Mouse (Mus musculus) gastrocnemius, postnatal 14 days (tissue): ENCODE measurements around the gene Slc16a14. TPM values are rescaled to one million over a fixed set of nuclear protein-coding genes. Genes with fewer than 3 reads are reported as not detected.

Experiments
- DNase-seq: peaks from one replicate; pipeline ENCODE4 v3.0.0; 2021; ENCODE audit warnings: mixed read lengths
- intact Hi-C: fragments of 180-260 bp; cut with DNase I; formaldehyde crosslinking; loops from one replicate; pipeline ENCODE4 v1.15.1; 2025; ENCODE audit warnings: low total_unique reads
- total RNA-seq, 2 experiments: library from RNA; stranded (reverse); gene quantifications; 2 replicates each; pipeline ENCODE4 v1.2.3; 2021

Gene Slc16a14
- total RNA-seq, 2 experiments from 2014 or later: 0.27 to 0.38 TPM

- intact Hi-C loops: no loop called here
- DNase-seq: no peak
Observed at GRCm38 (mm10) chr1:84872105-84872504, 62.8 kb downstream of the Slc16a14 start.

DNA sequence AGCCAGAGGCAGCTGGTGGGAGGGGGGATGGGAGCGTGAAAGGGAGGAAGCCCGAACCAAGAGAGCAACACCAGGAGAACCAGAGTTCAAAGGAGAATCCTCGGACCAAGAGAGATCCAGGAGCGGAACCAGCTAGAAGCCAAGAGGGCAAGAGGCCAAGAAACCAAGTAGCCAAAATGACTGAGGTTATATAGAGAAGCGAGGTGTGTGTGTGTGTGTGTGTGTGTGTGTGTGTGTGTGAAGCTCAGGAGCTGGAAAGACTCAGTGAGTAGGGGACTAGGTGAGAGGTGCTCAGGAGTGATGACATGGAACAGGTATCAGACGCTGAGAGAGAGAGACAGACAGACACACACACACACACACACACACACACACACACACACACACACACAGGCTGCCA, 63.8 kb downstream of the Slc16a14 start:
- intact Hi-C loops: no loop called here
- DNase-seq: no peak

DNA sequence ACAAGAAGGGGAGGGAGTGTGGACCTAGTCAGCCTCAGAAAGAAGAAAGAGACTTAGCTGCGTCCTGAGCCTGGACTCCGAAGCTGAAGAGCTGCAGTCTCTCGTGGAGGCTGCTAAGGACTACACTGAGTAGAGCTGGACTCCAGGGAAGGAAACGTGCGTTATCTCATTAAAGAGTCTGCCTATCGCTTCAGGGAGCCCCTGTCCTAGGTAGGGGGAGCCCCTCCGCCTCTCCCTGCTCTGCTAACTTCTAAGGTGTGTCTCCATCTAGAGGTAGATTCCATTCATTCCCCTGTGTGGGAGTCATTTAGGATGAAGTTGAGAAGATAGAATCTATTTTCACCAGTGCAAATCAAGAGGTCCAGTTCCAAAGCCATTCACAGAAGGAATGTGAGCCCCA, 65.4 kb downstream of the Slc16a14 start:
- no peak for DNase-seq
- intact Hi-C loops: no loop called here

DNA sequence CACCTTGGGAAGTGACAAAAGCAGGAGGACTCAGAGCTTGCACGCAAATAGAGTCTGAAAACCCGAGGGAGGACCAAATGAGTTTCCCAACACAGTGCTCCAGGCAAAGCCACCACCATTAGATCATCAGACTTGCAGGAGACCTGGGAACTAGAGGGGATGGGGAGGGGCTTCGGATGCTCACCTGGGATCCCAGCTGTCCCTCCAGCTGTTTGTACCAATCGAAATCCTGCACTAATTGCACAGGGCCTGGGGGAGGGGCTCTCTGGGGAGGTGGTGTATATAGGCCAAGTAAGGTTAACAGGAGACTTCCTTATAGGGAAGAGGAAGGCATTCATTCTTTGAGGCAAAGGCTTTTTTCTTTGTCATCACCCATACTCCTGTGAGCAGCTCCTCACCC, 66.1 kb downstream of the Slc16a14 start:
- no peak for DNase-seq

GRCm38 (mm10) chr1:84868311-84868710, 66.6 kb downstream of the Slc16a14 start:
- intact Hi-C loops: no loop called here
- no peak for DNase-seq

More for the DNA sequence above, 66.1 kb downstream of the Slc16a14 start:
- intact Hi-C loops: no loop called here

DNA sequence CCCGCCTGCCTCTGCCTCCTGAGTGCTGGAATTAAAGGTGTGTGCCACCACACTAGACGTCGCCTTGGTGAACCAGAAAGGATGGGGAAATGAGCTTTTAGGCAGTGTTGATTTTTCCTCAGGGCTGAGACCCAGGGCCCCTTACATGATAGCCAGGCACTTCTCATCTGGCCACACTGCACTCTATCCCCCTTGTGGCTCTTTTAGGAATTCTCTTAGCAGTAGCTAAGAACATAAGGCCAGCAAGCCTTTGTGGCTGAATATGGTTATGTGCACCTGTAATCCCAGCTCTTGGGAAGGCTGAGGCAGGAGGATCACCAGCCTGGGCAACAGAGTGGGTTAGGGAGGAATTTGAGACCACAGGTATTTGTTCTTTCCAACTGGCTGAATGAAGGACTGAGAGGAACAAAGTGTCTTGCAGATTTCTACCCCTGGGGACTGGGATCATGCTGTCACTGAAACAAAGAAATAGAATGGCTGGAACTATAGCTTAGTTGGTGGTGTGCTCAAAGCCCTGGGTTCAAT, 68.2 kb downstream of the Slc16a14 start:
- no peak for DNase-seq
- intact Hi-C loops: no loop called here

DNA sequence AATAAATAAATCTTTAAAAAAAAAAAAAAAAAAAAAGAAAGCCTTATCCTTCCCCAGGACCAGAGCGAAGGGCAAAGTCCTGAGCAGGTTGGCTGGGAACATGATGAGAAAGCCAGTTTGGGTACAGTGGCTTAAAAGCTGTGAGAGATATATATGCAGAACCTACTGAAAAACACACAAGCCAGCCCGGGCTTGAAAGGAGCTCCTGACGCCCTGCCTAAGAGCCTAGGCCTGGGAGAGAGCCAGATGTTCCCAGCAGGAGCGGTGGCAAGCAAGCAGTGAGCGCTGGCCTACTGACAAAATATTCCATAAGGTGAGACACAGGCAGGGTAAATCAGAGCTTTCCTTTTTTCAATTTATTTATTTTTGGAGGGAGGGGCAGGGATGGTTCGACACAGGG, 68.7 kb downstream of the Slc16a14 start:
- DNase-seq: no peak
- intact Hi-C loops: no loop called here

DNA sequence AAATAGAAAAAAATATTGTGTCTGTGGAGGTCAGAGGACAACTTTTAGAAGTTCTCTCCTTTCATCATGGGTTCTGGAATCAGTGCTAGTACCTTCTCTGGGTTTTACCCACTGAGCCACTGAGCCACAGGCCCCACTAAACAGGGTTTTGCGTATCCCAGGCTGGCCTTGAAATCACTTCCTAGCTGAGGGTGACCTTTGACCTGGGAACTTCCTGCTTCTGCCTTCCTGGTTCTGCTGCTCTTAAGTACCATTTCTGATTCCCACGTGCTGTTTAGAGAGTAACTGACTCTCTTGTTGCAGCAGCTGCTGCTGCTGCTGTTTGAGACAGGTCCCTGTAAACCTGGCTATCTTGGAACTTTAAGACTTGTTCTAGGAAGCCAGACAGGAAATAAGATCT, 70.3 kb downstream of the Slc16a14 start:
- intact Hi-C loops: no loop called here
- DNase-seq: no peak

DNA sequence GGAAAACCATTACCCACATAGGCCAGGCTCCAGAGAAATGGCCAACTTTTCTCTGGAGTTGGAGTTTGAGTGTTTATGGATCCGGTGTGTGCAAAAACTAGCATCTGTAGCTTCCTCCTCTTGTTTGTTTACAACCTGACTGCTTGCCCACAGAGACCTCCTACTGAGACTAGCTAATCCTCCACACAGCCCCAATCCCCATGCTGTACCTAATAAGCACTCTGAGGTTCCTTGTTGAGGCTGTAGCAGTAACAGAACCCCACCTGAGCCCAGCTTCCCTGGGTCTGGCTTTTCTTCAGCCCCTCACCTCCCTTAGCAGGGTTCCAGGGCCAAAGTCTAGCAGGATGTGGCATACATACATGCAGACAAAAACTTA, 73.7 kb downstream of the Slc16a14 start:
- intact Hi-C loops: no loop called here
- no peak for DNase-seq

- intact Hi-C loops: no loop called here
- no peak for DNase-seq
Observed at GRCm38 (mm10) chr1:84860360-84861254, 74.3 kb downstream of the Slc16a14 start.

GRCm38 (mm10) chr1:84859597-84859996, 75.3 kb downstream of the Slc16a14 start:
- no peak for DNase-seq
- intact Hi-C loops: no loop called here

Other genes starting within 250 kb of the Slc16a14 start
- under 1 TPM; 0.47 to 0.90 TPM for gene Dner, start 238.9 kb downstream of the Slc16a14 start, total RNA-seq
- gene Fbxo36, start 95.3 kb downstream of the Slc16a14 start, total RNA-seq: 1 to 10 TPM; 1.5 to 1.8 TPM
- 100 to 1,000 TPM; 171 to 173 TPM for gene Trip12, start 94.6 kb downstream of the Slc16a14 start, total RNA-seq
- gene Gm10553, start 165.0 kb upstream of the Slc16a14 start, total RNA-seq: not detected
- not detected for gene A530032D15Rik, start 174.7 kb upstream of the Slc16a14 start, total RNA-seq